Mouse (Mus musculus) inflammation-experienced regulatory T-cells (primary cell): ENCODE results near the gene Tmem230. TPM values are rescaled to one million over a fixed set of nuclear protein-coding genes. Genes with fewer than 3 reads are reported as not detected.

ENCODE experiments used
- polyA plus RNA-seq, 2 experiments: library from polyadenylated mRNA; unstranded; fragments of 100-300 nt; shearing (Covaris generic); gene quantifications; one replicate each; pipeline ENCODE4 v1.2.1; 2017

The Tmem230 gene
- 10 to 100 TPM; 55.7 to 62.8 TPM for polyA plus RNA-seq

DNA sequence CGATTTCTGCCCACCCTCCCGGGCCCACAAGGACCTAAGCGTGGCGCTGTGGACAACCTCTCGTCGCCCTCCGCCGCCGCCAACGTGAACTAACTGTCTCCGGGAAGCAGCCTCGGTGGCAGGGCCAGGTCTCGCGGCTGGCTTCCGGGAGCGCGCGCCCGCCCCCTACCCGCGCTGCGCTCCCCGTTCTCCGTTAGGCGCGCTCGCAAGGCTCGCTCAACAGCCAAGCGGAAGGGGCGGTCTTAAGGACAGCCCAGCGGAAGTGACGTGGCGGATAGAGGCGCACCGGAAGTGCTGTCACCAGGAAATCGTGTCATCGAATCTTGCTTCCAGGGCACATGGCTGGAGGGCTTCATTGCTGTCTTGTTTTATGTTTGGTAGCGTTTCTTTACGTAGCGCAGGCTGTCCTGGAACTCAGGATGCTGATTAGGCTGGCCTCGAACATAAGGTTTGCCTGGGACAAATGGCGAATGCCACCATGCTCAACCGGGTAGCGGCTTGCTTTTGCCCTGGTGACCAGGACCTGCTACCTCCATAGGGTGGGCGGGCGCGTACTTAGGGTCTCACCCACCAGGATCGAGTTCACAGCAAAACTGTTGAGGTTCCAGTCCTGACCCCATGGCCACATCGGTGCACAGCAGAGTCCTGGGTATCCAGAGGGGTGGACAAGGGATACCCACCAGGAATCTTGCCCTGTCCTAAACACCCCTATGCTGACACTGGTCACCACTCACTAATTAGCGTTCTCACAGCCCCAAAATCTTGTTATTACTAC, at the start of gene Tmem230:
Gene Tmem230 (minus strand): TSS at position 269 of the 775 bp plus-strand sequence.

DNA sequence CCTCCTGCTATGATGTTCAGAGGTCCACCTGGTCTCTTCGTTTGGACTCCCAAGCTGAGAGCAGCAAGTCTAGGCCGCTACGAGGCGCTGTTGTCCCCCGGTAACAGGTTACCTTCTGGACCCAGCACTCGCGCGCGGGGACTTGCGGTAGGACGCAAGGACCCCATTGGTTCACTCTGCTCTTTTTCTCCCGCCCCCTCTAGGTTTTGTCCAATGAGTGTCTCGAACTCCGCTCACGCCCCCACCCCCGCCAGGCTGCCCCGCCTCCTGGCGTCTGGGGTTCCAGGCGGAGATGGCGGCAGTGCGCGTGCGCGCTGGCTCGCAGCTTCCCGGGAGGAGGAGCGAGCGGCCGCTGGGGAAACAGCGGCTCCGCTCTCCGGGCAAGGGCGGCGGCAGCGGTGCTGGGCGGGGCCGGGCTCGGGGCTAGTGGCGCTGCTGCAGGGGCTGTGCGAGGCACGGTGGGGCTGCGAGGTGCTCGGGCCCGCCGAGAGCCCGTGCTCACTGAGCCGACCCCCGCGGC, 15.3 kb upstream of the Tmem230 start, which contains the start of gene Cds2:
Gene Cds2 (plus strand): TSS at position 270 of the 520 bp plus-strand sequence.

DNA sequence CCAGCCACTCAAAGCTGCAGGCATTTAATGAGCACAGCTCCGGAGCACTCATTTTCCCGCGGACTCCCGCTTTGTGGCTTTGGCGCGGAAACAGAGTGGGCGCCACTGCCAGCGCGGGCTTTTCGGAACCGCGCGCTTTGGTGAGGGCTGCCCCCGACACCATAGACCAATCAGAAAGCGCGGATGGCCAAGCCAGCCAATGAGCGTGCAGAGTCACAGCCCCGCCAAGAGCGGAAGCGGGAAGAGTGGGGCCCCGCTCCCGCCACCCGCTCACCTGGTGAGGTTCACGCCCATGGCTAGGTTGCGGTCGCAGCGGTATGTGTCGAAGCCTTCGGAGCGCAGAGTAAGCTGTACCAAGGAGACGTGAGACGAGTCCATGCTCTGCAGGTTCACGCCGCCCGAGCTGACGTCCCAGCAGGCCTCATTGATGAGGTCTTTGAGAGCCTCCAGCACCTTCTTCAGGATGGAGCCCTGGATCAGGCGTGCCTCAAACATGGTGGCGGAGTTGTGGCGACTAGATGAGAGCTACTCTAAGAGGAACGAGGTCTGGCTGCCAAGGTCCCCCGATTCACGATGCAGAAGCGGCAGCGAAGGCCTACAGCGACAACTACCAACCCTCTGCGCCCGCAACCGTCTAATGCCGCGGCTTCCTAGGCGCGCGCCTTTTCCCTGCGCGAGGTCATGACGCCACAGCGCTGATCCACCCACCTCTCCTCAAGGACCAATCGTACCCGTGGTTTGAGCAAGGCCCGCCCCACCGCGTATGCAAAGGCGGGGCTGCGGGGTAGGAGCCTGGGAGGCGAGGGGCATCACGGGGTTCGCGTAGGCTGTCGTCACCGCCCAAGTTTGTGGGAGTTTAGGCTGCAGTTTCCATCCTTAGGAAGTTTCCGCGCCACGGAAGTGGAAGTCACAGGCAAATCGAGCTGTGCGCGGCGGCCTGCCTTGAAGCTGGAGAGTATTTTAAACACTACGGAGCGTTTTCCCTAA, 5.2 kb upstream of the Tmem230 start, which contains the start of gene Pcna:
Gene Pcna (minus strand): TSS at position 773 of the 987 bp plus-strand sequence.

Other genes starting within 250 kb of the Tmem230 start
- gene Rassf2, start 217.5 kb downstream of the Tmem230 start, polyA plus RNA-seq: 100 to 1,000 TPM in 1 of 2 experiments, 10 to 100 TPM in 1; 76.6 to 113 TPM
- gene Slc23a2, start 102.7 kb downstream of the Tmem230 start, polyA plus RNA-seq: 10 to 100 TPM; 25.7 to 44.0 TPM
- 100 to 1,000 TPM; 131 to 181 TPM for gene Pcna, start 5.5 kb upstream of the Tmem230 start, polyA plus RNA-seq
- 10 to 100 TPM; 48.4 to 54.5 TPM for gene Cds2, start 15.3 kb upstream of the Tmem230 start, polyA plus RNA-seq
- gene Prokr2, start 137.6 kb upstream of the Tmem230 start, polyA plus RNA-seq: 1 to 10 TPM in 1 of 2 experiments, under 1 TPM in 1; 0.37 to 1.7 TPM